Comparison of ENCODE assay signal across 8 mouse cellular contexts in genomic region chr4:123412528-123412878, GRCm38 (mm10).
DNase-seq lines count a peak whose midpoint lies in the region; ATAC-seq and TF ChIP-seq lines count a peak whose summit lies in the region.

No protein-coding gene starts in this region.

- no peaks in the 10 kb centered on the region for H3K27me3 ChIP-seq in embryonic facial prominence, embryonic 13.5 days
- no peaks in the 10 kb centered on the region for H3K27me3 ChIP-seq in midbrain, postnatal 0 days (ENCODE audit: insufficient read depth, low read length)

- H3K36me3 ChIP-seq in embryonic facial prominence, embryonic 13.5 days = peaks cover 21% of the 10 kb centered on the region
- H3K36me3 ChIP-seq in midbrain, postnatal 0 days (ENCODE audit: insufficient read depth, low read length) = no peaks in the 10 kb centered on the region

- peak overlapping the region; percentile 93 for H3K27ac ChIP-seq in embryonic facial prominence, embryonic 13.5 days
- peak overlapping the region; percentile 75 for H3K27ac ChIP-seq in midbrain, postnatal 0 days (ENCODE audit: low read depth, low read length)

- no peak for ATAC-seq in embryonic facial prominence, embryonic 13.5 days (ENCODE audit: insufficient number of reproducible peaks, insufficient read depth, low FRiP score, low TSS enrichment, low read depth)
- no peak for ATAC-seq in midbrain, postnatal 0 days (ENCODE audit: low FRiP score)

- peaks cover 54% of the 10 kb centered on the region for H3K4me1 ChIP-seq in embryonic facial prominence, embryonic 13.5 days
- peaks cover 8% of the 10 kb centered on the region for H3K4me1 ChIP-seq in midbrain, postnatal 0 days (ENCODE audit: insufficient read depth, low read length)

- WGBS in embryonic facial prominence, embryonic 13.5 days = 2% methylated on average over 6 of the region's 6 CpGs
- 6% methylated on average over 6 of the region's 6 CpGs for WGBS in midbrain, postnatal 0 days

- peak; percentile 49 for DNase-seq in kidney, postnatal 10 days
- DNase-seq in kidney, adult 18-20 months = no peak
- peak; percentile 58 for DNase-seq in hindlimb bud, embryonic 11.5 days (ENCODE audit: extremely low spot score, low read depth, low spot score)
- DNase-seq in midbrain, postnatal 0 days (ENCODE audit: low spot score) = no peak
- DNase-seq in cerebellum, adult 9-11 months = no peak
- no peak for DNase-seq in cerebellum, adult 11 months
- DNase-seq in thymus, postnatal 25 days = no peak

- no peak for TF ChIP-seq CTCF in midbrain, postnatal 0 days (IDR thresholded peaks at IDR 0.05)

- peak overlapping the region; percentile 76 for H3K4me3 ChIP-seq in embryonic facial prominence, embryonic 13.5 days
- H3K4me3 ChIP-seq in midbrain, postnatal 0 days (ENCODE audit: low read depth, low read length) = peak overlapping the region; percentile 83

- no peaks in the 10 kb centered on the region for H3K9me3 ChIP-seq in embryonic facial prominence, embryonic 13.5 days
- no peaks in the 10 kb centered on the region for H3K9me3 ChIP-seq in midbrain, postnatal 0 days (ENCODE audit: low read length)

- peak overlapping the region; percentile 79 for H3K4me2 ChIP-seq in embryonic facial prominence, embryonic 13.5 days
- peak overlapping the region; percentile 84 for H3K4me2 ChIP-seq in midbrain, postnatal 0 days (ENCODE audit: low read depth, low read length, poor library complexity, severe bottlenecking)

- H3K9ac ChIP-seq in embryonic facial prominence, embryonic 13.5 days = peak overlapping the region; percentile 82
- H3K9ac ChIP-seq in midbrain, postnatal 0 days (replicated peaks; ENCODE audit: low read length, poor library complexity, severe bottlenecking) = peak overlapping the region; percentile 79

Comparison
In these comparisons a context has a peak if more than half of its experiments do, and no peak if none do; other contexts are left out.
1. DNase-seq: peak in kidney, postnatal 10 days (single experiment) and hindlimb bud, embryonic 11.5 days (single experiment); none in kidney, adult 18-20 months (single experiment), midbrain, postnatal 0 days (single experiment), cerebellum, adult 9-11 months (single experiment), cerebellum, adult 11 months (single experiment) and thymus, postnatal 25 days (single experiment).